Mouse (Mus musculus): ENCODE data around the gene Hes1.

DNA sequence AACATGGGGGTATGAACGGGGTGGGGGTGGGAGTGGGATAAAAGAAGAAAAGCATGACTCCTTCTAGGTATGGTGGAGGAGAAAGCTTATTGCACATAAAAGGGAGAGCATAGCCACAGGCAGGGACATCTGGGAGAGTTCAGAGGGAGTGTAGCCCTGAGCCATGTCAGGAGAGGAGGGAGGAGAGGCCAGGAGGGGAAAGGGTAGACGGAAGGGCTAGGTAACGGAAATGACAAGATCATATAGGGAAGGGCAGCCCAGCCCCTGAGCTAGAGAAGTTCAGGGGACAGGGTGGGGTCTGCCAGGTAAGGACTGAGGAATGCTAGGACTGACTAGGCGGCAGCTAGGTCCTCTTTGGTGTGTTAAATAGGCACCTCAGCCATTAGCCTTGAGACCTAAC lies 17.8 kb downstream of the Hes1 start:
- TF ChIP-seq HCFC1 (IDR thresholded peaks at IDR 0.05; ENCODE audit: borderline replicate concordance, insufficient read depth, low read length) (no peak), ZC3H11A (IDR thresholded peaks at IDR 0.05; ENCODE audit: borderline replicate concordance, low read depth, low read length) (no peak), ZNF384 (IDR thresholded peaks at IDR 0.05; ENCODE audit: low read depth, low read length) (no peak)
